Mouse (Mus musculus): ENCODE data around the gene Pcp2.
"Not testable (repeated sequence)": the region's sequence is repeated elsewhere in the genome, so short reads cannot be mapped to it uniquely, and the experiment has no call there.

Gene Pcp2

GRCm38 (mm10) chr8:3621199-3621970 lies 4.0 kb downstream of the Pcp2 start, which contains the start of the genes Xab2 and Pet100:
Gene Xab2, minus strand, starts transcription at chr8:3621316.
Gene Pet100, plus strand, starts transcription at chr8:3621548.
- peak; percentile 99 for DNase-seq (ENCODE audit: low read depth)

- no peak for DNase-seq (ENCODE audit: low read depth)
Observed at GRCm38 (mm10) chr8:3609816-3610150, 15.6 kb downstream of the Pcp2 start.

- DNase-seq (ENCODE audit: low read depth) = no peak
Observed at GRCm38 (mm10) chr8:3609046-3609815, 16.1 kb downstream of the Pcp2 start.

- DNase-seq (ENCODE audit: low read depth) = no peak
Observed at GRCm38 (mm10) chr8:3607822-3608221, 17.5 kb downstream of the Pcp2 start.

GRCm38 (mm10) chr8:3606593-3606992 lies 18.8 kb downstream of the Pcp2 start:
- DNase-seq (ENCODE audit: low read depth) = no peak

GRCm38 (mm10) chr8:3603439-3603838 lies 21.9 kb downstream of the Pcp2 start:
- no peak for DNase-seq (ENCODE audit: low read depth)

GRCm38 (mm10) chr8:3600401-3600800 lies 24.9 kb downstream of the Pcp2 start:
- no peak for DNase-seq (ENCODE audit: low read depth)

GRCm38 (mm10) chr8:3599219-3599618 lies 26.1 kb downstream of the Pcp2 start:
- DNase-seq (ENCODE audit: low read depth) = no peak

- DNase-seq (ENCODE audit: low read depth) = no peak
Observed at GRCm38 (mm10) chr8:3598054-3598453, 27.3 kb downstream of the Pcp2 start.

- no peak for DNase-seq (ENCODE audit: low read depth)
Observed at GRCm38 (mm10) chr8:3594466-3594865, 30.9 kb downstream of the Pcp2 start.

- no peak for DNase-seq (ENCODE audit: low read depth)
Observed at GRCm38 (mm10) chr8:3593470-3593869, 31.9 kb downstream of the Pcp2 start.

- no peak for DNase-seq (ENCODE audit: low read depth)
Observed at GRCm38 (mm10) chr8:3588258-3588633, 37.1 kb downstream of the Pcp2 start.

- peak; percentile 37 for DNase-seq (ENCODE audit: low read depth)
Observed at GRCm38 (mm10) chr8:3587391-3588257, 37.7 kb downstream of the Pcp2 start.

GRCm38 (mm10) chr8:3586993-3587390 lies 38.4 kb downstream of the Pcp2 start, which contains the start of gene Camsap3:
Gene Camsap3, plus strand, starts transcription at chr8:3587293.
- no peak for DNase-seq (ENCODE audit: low read depth)

- no peak for DNase-seq (ENCODE audit: low read depth)
Observed at GRCm38 (mm10) chr8:3586452-3586851, 38.9 kb downstream of the Pcp2 start.

GRCm38 (mm10) chr8:3581961-3582360 lies 43.4 kb downstream of the Pcp2 start:
- DNase-seq (ENCODE audit: low read depth) = not testable (repeated sequence)

GRCm38 (mm10) chr8:3579390-3580364 lies 45.7 kb downstream of the Pcp2 start:
- DNase-seq (ENCODE audit: low read depth) = no peak

GRCm38 (mm10) chr8:3576211-3576960 lies 49.0 kb downstream of the Pcp2 start:
- no peak for DNase-seq (ENCODE audit: low read depth)

GRCm38 (mm10) chr8:3574546-3574945 lies 50.8 kb downstream of the Pcp2 start:
- no peak for DNase-seq (ENCODE audit: low read depth)
